Mouse (Mus musculus) heart, postnatal 0 days (tissue): ENCODE measurements around the gene Cfap45.

ENCODE experiments used
- CTCF ChIP-seq: IDR thresholded peaks from 2 replicates; pipeline ENCODE4 v1.5.1; 2016; ENCODE audit warnings: antibody characterized with exemption, control low read depth, low read depth
- EP300 ChIP-seq: IDR thresholded peaks from 2 replicates; pipeline ENCODE4 v1.6.1; 2016; ENCODE audit warnings: antibody characterized with exemption, low read depth

DNA sequence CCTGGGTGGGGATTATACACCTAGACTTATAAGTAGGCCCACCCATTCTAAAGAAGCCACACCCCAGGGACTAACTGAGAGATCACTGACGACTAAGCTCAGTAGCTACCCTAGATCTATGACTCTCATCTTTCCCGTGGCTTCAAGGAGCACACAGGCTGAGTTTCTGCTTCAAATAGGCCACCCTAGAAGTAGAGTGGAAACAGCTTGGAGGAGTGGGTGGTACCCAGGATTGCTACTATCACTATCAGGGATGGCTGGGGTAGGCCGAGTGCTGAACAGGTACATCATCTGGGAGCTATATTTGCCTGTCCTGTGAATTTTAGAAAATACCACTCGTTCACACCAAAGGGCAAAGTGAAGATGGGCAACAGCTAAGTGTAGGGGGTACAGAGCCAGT, 32.7 kb upstream of the Cfap45 start:
- TF ChIP-seq CTCF (no peak), EP300 (no peak)
